Mouse (Mus musculus) cortical plate, adult 2 months (tissue): ENCODE results near the gene Shank2. TPM values are rescaled to one million over a fixed set of nuclear protein-coding genes. Genes with fewer than 3 reads are reported as not detected.

Source experiments
- H3K27ac ChIP-seq: fragments of 200-500 bp; 2 replicates; pipeline ENCODE4 v1.5.1; 2012; ENCODE audit warnings: low read length, control low read depth, inconsistent platforms; ENCODE audit not compliant: insufficient read depth
- H3K4me1 ChIP-seq: fragments of 200-500 bp; 2 replicates; pipeline ENCODE4 v1.6.1; 2011; ENCODE audit warnings: low read length; ENCODE audit not compliant: control insufficient read depth, insufficient read depth
- H3K4me3 ChIP-seq: fragments of 200-500 bp; 2 replicates; pipeline ENCODE4 v1.5.1; 2011; ENCODE audit warnings: mild to moderate bottlenecking, low read length, control low read depth; ENCODE audit not compliant: insufficient read depth
- CTCF ChIP-seq: fragments of 200-500 bp; IDR thresholded peaks from 2 replicates; pipeline ENCODE4 v1.5.1; 2011; ENCODE audit warnings: mild to moderate bottlenecking, control low read depth, low read length; ENCODE audit not compliant: insufficient read depth; ENCODE audit errors: extremely low read depth
- POLR2A ChIP-seq: fragments of 200-500 bp; IDR thresholded peaks from 2 replicates; pipeline ENCODE4 v1.6.1; 2011; ENCODE audit warnings: mild to moderate bottlenecking, low read length, control low read depth; ENCODE audit not compliant: insufficient read depth; ENCODE audit errors: extremely low read depth
- polyA plus RNA-seq: library from polyadenylated mRNA; depleted of rRNA; stranded (reverse); fragments of >200 nt; gene quantifications from 2 replicates; pipeline ENCODE4 v1.2.3, GENCODE M21; 2012

Gene Shank2
- polyA plus RNA-seq, 1 experiment, result 69.7 TPM

DNA sequence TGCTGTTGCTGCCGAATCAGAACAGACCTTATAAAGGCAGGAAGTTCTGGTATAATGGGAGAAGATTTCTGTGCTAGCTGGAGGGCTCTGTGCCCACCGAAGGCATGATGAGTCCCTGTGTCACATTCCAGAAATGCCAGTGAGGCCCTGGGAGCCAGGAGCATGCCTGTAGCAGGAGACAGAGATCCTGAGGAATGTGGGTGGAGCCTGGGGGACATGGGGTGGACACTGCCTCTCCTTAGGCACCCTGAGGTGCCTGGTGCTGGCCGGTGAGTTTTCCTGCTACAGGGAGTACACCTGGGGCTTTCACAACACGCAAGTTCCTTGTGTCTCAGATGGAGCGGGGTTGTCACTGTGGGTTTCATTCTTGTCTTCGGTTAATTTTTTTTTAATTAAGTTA, 53.5 kb downstream of the Shank2 start:
- Histone ChIP-seq H3K4me1 (no peaks in the 10 kb centered on the region), H3K27ac (no peak overlapping the region), H3K4me3 (no peak overlapping the region)
- no peak for TF ChIP-seq POLR2A
- TF ChIP-seq CTCF, result no peak

DNA sequence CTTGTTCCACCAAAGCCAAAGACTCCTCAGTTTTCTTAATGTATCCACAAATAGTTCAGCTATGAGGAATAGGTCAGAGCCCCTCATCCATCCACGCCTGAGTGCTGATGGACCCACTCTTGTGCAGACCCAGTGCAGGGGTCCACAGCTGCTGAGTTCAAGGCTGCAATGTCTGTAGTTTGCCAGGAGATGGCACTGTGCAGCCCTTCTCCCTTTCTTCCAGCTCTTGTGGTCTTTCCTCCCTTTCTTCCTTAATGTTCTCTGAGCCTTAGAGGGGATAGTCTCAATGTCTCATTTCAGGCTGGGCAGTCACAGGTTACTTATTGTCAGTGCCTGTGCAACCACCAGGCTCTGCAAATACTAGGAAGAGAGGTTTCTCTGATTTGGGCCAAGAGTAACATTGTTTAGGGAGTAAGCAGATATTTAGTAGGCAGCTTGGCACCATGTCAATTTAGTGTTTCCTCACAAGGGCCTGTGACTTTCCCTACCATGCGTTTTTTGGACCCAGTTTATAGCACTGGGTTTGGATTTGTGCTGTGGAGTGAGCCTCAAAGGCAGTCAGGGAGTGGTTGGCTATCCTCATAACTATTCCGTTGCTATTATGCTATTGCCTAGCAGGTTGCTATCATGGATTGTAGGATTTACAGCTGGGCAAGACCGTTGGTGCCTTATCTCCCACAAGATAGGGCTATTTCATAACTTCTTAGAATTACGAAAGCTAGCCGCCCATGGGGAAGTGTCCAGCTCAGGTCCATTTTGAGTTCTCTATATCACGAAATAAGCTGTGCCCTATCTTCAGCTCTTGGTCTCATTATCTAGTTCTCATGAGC, 54.2 kb downstream of the Shank2 start:
- no peak for TF ChIP-seq POLR2A
- TF ChIP-seq CTCF, result peak; percentile 66
- Histone ChIP-seq H3K4me3 (no peak overlapping the region), H3K4me1 (no peaks in the 10 kb centered on the region), H3K27ac (no peak overlapping the region)

DNA sequence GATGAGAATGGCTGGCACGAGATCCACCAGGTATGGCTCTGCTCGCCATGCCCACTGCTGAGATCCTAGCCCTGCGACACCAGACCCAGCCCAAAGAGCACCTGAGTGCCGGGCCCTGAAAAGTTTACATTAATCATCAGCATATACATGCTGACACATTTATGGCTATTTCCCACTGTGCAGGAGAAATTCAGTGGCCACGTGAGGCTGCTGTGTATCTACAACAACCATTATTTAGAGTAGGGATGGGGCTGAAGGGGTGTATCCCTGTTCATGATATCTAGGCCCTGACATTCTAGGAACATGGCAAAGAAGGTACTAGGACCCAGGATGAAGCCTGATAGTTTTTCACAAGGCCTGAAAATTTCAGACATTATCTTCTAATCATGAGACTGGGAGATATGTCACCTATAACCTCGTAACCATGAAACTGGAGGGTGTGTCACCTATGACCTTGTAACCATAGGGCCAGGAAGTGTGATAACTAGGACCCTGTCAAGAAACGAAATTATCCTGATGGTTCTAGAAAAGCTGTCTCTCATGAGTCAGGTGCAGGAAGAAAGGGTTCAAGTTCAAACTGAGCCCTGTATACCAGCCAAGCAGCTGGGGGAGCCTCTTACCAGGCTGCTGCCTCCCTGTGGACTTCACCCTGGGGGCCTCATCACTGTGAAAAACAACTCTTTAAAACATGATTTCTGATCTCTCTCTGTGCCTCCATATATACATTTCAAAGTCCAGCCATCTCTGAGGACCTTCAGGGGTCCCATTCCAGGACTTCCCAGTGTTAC, 68.6 kb downstream of the Shank2 start:
- Histone ChIP-seq H3K4me1 (no peaks in the 10 kb centered on the region), H3K4me3 (no peak overlapping the region), H3K27ac (no peak overlapping the region)
- TF ChIP-seq CTCF (no peak), POLR2A (no peak)

DNA sequence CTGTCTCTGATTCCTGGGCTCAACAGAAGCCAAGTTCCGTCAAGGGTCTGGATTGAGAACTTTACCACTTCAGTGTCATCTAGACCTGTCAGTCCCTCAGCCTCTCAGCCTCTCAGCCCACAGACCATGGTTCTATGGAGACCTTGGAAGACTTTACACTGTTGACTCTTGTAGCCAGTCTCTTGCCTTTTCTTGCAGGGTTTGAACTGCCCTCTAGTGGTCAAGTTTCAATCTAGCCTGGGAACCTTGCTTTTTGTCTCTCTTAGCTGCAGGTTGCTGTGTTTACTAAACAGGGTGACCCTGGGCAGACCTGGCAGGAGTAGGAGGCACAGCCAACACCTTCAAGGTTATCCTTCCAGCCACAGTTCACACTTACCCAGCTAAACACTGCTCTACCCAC, 70.5 kb downstream of the Shank2 start:
- no peak overlapping the region for H3K4me3 ChIP-seq
- no peaks in the 10 kb centered on the region for H3K4me1 ChIP-seq
- no peak overlapping the region for H3K27ac ChIP-seq
- no peak for TF ChIP-seq POLR2A
- TF ChIP-seq CTCF, result peak; percentile 63; the same call in 1 of the 2 replicates

DNA sequence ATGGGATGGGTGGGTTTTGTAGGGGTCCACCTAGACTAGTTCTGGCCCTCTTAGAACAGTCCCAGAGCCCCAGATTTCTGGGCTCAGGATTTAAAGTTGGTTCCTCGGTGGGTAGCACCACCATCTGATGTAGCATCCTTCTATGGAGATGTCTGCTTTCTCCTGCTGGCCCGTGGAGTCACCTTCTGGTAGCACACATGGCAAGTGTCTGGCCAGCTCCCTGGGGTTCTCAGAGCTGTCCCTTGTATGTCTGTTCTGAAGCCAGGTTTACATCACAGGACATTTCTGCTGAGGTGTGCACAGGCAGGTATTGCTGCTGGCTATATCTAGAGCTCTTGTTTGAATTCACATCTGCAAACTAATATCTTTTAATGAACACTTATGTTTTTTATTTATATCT, 71.1 kb downstream of the Shank2 start:
- H3K4me1 ChIP-seq, result no peaks in the 10 kb centered on the region
- TF ChIP-seq POLR2A (no peak), CTCF (no peak)
- H3K27ac ChIP-seq, result no peak overlapping the region
- no peak overlapping the region for H3K4me3 ChIP-seq

DNA sequence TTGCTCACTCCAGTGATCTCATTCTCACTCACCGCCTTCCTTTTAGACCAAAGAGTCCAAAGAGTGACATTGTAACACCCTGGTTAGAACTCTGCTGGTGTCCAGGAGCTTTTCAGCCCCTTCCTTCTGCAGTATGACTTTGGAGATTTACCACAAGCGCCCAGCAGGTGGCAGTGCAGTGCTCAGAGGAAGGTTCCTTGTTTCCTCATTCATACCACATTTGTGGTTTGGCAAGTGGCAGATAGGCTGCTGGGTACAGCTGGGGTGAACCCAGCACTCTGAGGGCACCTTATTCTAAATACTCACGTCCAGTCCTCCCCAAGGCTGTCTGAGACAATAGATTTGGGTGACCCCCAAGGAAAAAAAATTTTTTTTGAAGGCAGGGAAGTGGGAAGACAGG, 73.0 kb downstream of the Shank2 start:
- peak; percentile 80 for TF ChIP-seq CTCF
- TF ChIP-seq POLR2A, result no peak
- H3K4me1 ChIP-seq, result no peaks in the 10 kb centered on the region
- H3K4me3 ChIP-seq, result no peak overlapping the region
- H3K27ac ChIP-seq, result no peak overlapping the region

DNA sequence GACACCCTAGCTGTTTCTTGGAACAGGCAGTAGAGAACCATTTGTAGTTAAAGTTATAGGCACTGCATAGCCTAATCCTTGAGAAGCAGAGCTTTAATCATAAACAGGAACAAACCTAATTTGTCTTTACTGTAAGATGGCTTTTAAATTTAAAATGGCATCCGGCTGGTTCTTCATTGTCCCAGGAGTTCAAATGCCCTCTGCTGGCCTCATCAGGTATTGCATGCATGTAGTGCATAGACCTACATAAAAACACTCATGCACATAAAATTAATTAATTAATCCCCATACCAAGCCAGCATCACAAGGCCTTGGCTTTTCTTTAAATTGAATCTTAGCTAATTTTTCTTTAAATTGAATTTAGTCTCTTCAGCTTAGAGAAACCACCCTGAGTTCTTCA, 76.9 kb downstream of the Shank2 start:
- Histone ChIP-seq H3K4me3 (no peak overlapping the region), H3K27ac (no peak overlapping the region), H3K4me1 (no peaks in the 10 kb centered on the region)
- TF ChIP-seq POLR2A (no peak), CTCF (peak; percentile 37; the same call in 1 of the 2 replicates)

DNA sequence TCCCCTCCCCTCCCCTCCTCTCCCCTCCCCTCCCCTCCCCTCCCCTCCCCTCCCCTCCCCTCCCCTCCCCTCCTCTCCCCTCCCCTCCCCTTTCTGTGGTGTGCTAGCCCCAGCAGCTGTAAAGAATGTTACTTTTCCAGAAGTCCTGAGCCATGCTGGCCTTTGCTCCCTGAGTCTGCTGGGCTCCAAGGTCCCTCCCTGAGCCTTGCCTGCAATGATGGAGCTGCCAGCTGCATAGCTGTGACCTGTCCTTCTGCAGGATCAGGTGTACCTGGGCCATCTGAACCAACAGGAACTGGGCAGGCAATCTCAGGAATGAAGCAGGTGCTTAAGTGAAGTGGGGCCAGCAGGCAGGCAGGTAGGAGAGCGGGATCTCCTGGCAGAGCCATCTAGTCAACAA, 78.1 kb downstream of the Shank2 start:
- Histone ChIP-seq H3K4me3 (no peak overlapping the region), H3K27ac (no peak overlapping the region), H3K4me1 (no peaks in the 10 kb centered on the region)
- TF ChIP-seq POLR2A, result no peak

DNA sequence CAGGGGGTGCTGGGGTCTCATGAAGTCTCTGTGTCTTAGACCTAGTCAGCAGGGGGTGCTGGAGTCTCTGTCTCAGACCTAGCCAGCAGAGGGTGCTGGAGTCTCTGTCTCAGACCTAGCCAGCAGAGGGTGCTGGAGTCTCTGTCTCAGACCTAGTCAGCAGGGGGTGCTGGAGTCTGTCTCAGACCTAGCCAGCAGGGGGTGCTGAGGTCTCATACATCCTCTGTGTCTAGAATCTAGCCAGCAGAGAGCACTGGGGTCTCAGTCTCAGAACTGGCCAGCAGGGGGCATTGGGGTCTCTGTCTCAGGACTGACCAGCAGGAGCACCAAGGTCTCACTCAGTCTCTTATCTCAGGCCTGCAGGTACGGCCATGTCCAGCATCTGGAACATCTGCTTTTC, 79.7 kb downstream of the Shank2 start:
- Histone ChIP-seq H3K4me3 (no peak overlapping the region), H3K27ac (no peak overlapping the region), H3K4me1 (no peaks in the 10 kb centered on the region)
- TF ChIP-seq CTCF (peak; percentile 68), POLR2A (no peak)

DNA sequence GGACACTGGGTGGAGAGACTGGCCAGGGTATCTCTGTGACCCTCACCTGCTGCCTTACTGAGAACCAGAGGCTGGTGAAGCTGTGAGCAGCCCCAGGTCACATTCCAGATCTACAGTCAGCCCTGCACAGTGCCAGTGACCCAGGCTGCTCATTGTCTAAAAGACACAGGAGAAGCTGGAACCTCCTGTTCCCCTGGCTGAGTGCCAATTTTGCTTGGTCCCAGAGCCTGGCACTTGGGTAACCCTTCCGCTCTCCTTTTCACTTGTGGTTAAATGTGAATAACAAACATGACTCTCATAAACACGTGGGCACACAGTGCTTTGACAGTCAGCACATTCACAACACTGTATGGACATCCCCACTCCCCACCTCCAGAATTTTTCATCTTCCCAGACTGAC, 80.2 kb downstream of the Shank2 start:
- no peak overlapping the region for H3K27ac ChIP-seq
- H3K4me3 ChIP-seq, result no peak overlapping the region
- TF ChIP-seq POLR2A, result no peak
- no peak for TF ChIP-seq CTCF
- H3K4me1 ChIP-seq, result no peaks in the 10 kb centered on the region
